Mouse (Mus musculus) ZHBTc4 (cell line): ENCODE results near the gene Npas3.

Experiments used
- DNase-seq: peaks from one replicate; pipeline ENCODE4 v3.0.0-alpha.2; 2011; ENCODE audit warnings: low read depth, low spot score

The Npas3 gene

GRCm38 (mm10) chr12:54052939-54053338, 804.5 kb downstream of the Npas3 start:
- DNase-seq: no peak

- no peak for DNase-seq
These were observed 805.1 kb downstream of the Npas3 start for GRCm38 (mm10) chr12:54053598-54053997.

GRCm38 (mm10) chr12:54060732-54061131, 812.3 kb downstream of the Npas3 start:
- peak; percentile 77 for DNase-seq

GRCm38 (mm10) chr12:54061168-54061567, 812.7 kb downstream of the Npas3 start:
- no peak for DNase-seq

- DNase-seq: no peak
These were observed 816.5 kb downstream of the Npas3 start for GRCm38 (mm10) chr12:54064986-54065385.

GRCm38 (mm10) chr12:54065607-54066006, 817.1 kb downstream of the Npas3 start:
- DNase-seq: peak; percentile 32

- DNase-seq: no peak
These were observed 818.9 kb downstream of the Npas3 start for GRCm38 (mm10) chr12:54067419-54067818.

GRCm38 (mm10) chr12:54067886-54068756, 819.6 kb downstream of the Npas3 start:
- DNase-seq: peak; percentile 82

GRCm38 (mm10) chr12:54068757-54069146, 820.3 kb downstream of the Npas3 start:
- DNase-seq: peak; percentile 53

- DNase-seq: no peak
These were observed 825.5 kb downstream of the Npas3 start for GRCm38 (mm10) chr12:54074012-54074411.

GRCm38 (mm10) chr12:54080996-54081395, 832.5 kb downstream of the Npas3 start:
- DNase-seq: no peak

- DNase-seq: no peak
These were observed 845.3 kb downstream of the Npas3 start for GRCm38 (mm10) chr12:54093729-54094128.

- no peak for DNase-seq
These were observed 848.0 kb downstream of the Npas3 start for GRCm38 (mm10) chr12:54096492-54096891.

GRCm38 (mm10) chr12:54098136-54098535, 849.7 kb downstream of the Npas3 start:
- no peak for DNase-seq

- DNase-seq: peak; percentile 88
These were observed 850.3 kb downstream of the Npas3 start for GRCm38 (mm10) chr12:54098785-54099184.

- peak; percentile 65 for DNase-seq
These were observed 851.0 kb downstream of the Npas3 start for GRCm38 (mm10) chr12:54099458-54099857.

- peak; percentile 19 for DNase-seq
These were observed 852.9 kb downstream of the Npas3 start for GRCm38 (mm10) chr12:54101307-54101870.

- peak; percentile 94 for DNase-seq
These were observed 854.0 kb downstream of the Npas3 start for GRCm38 (mm10) chr12:54102500-54102899.

GRCm38 (mm10) chr12:54105531-54105930, 857.1 kb downstream of the Npas3 start:
- no peak for DNase-seq

GRCm38 (mm10) chr12:54105946-54106345, 857.5 kb downstream of the Npas3 start:
- no peak for DNase-seq

- peak; percentile 30 for DNase-seq
These were observed 861.9 kb downstream of the Npas3 start for GRCm38 (mm10) chr12:54110342-54110741.

GRCm38 (mm10) chr12:54110930-54111329, 862.5 kb downstream of the Npas3 start:
- DNase-seq: peak; percentile 79

- DNase-seq: no peak
These were observed 871.9 kb downstream of the Npas3 start for GRCm38 (mm10) chr12:54120386-54120785.
